In genomic region chr5:102687673-102688072, GRCm38 (mm10) we compare ENCODE assay signal across 19 mouse cellular contexts.
DNase-seq lines count a peak whose midpoint lies in the region; ATAC-seq and TF ChIP-seq lines count a peak whose summit lies in the region.
"Had no signal": no experiment of that assay in that cellular context is flagged by ENCODE, and none has a peak within 500 bp of the region (broad histone marks: within the 10 kb centered on the region; RNA-seq: fewer than 3 reads in every experiment).

No protein-coding gene starts in this region.

- 55% methylated on average over 5 of the region's 5 CpGs for WGBS in lung, adult 2 months

- DNase-seq in cerebellum, adult 11-12 months: peak; percentile 72
- peak; percentile 16 for DNase-seq in heart, postnatal 25 days (ENCODE audit: low spot score)
- no peak for DNase-seq in heart, postnatal 10 days
- DNase-seq in cerebellum, adult 8-10 months: peak; percentile 46
- DNase-seq in gastrocnemius, postnatal 25 days: peak; percentile 57
- DNase-seq in adrenal gland, adult (ENCODE audit: inconsistent age in 2 of 2, low spot score in 1 of 2): no peak
- DNase-seq in lung, adult 2 months: no peak
- DNase-seq: adrenal gland, postnatal 10 days; kidney, postnatal 10 days; lung, postnatal 14 days had no signal

- TF ChIP-seq CTCF in lung, adult 2 months (IDR thresholded peaks at IDR 0.05; ENCODE audit: insufficient read depth, low read length): no peak

- no peak for ATAC-seq in cerebellum, adult (ENCODE audit: insufficient number of reproducible peaks, low FRiP score, low TSS enrichment)
- ATAC-seq: forebrain, embryonic 16.5 days; intestine, postnatal 0 days had no signal

- TF ChIP-seq POLR2A in lung, adult 2 months (IDR thresholded peaks at IDR 0.05; ENCODE audit: borderline replicate concordance, extremely low read depth, low read depth, low read length): no peak

- H3K4me3 ChIP-seq in lung, adult 2 months (replicated peaks; ENCODE audit: extremely low read depth, low read depth, low read length): no peak overlapping the region
- H3K4me3 ChIP-seq: embryonic facial prominence, embryonic 13.5 days; heart, embryonic 15.5 days; hindbrain, embryonic 15.5 days; layer of hippocampus, adult 2 months; limb, embryonic 13.5 days; stomach, embryonic 15.5 days had no signal

- intact Hi-C loops in heart, postnatal 25 days (cut with DNase I): loop anchor here (10.0 kb wide), 1 partner anchor 213 kb away; no protein-coding TSS in a partner anchor
- intact Hi-C loops in heart, postnatal 10 days (cut with DNase I): no loop called here

- H3K4me1 ChIP-seq in lung, adult 2 months (ENCODE audit: control insufficient read depth, insufficient read depth, low read length): no peaks in the 10 kb centered on the region
- H3K4me1 ChIP-seq: embryonic facial prominence, embryonic 13.5 days; heart, embryonic 15.5 days; hindbrain, embryonic 15.5 days; limb, embryonic 13.5 days; stomach, embryonic 15.5 days had no signal

Comparison
In these comparisons a context has a peak if more than half of its experiments do, and no peak if none do; other contexts are left out.
1. DNase-seq: peak in cerebellum, adult 11-12 months (single experiment), heart, postnatal 25 days (single experiment), cerebellum, adult 8-10 months (single experiment) and gastrocnemius, postnatal 25 days (single experiment); none in heart, postnatal 10 days (0 of 2), adrenal gland, adult (0 of 2) and lung, adult 2 months (single experiment).